8 mouse cellular contexts compared by ENCODE assay signal in genomic region chr6:126053136-126053535, GRCm38 (mm10).
"Had no signal": no experiment of that assay in that cellular context is flagged by ENCODE, and none has a peak within 500 bp of the region (broad histone marks: within the 10 kb centered on the region; RNA-seq: fewer than 3 reads in every experiment).

No protein-coding gene starts in this region.

- DNase-seq: kidney, postnatal 14 days; kidney, postnatal 4 days; left cerebral cortex, postnatal 4 days; lung, adult 18-20 months; lung, postnatal 10 days; lung, postnatal 36 days; thymus, adult 18-20 months; thymus, postnatal 36 days had no signal
